Mouse (Mus musculus): ENCODE measurements around the gene Csmd2. TPM values are rescaled to one million over a fixed set of nuclear protein-coding genes. Genes with fewer than 3 reads are reported as not detected.

Gene Csmd2
- polyA plus RNA-seq, 1 experiment from 2014 or later, result 0.32 TPM

GRCm38 (mm10) chr4:128227377-128228316, 240.0 kb downstream of the Csmd2 start:
- whole genome bisulfite sequencing, result 44% methylated on average over 12 of the region's 13 CpGs
- Histone ChIP-seq H3K9ac (no peak overlapping the region), H3K9me3 (no peaks in the 10 kb centered on the region), H3K27me3 (replicated peaks) (no peaks in the 10 kb centered on the region), H3K4me3 (replicated peaks) (no peak overlapping the region), H3K4me1 (no peaks in the 10 kb centered on the region), H3K27ac (no peak overlapping the region), H3K4me2 (no peak overlapping the region), H3K36me3 (no peaks in the 10 kb centered on the region)
- no peak for ATAC-seq (ENCODE audit: insufficient read depth, low FRiP score, low read depth)

- ATAC-seq (ENCODE audit: insufficient read depth, low FRiP score, low read depth), result no peak
- WGBS, result 71% methylated on average over 13 of the region's 13 CpGs
- Histone ChIP-seq H3K4me1 (no peaks in the 10 kb centered on the region), H3K9me3 (no peaks in the 10 kb centered on the region), H3K9ac (no peak overlapping the region), H3K4me3 (replicated peaks) (no peak overlapping the region), H3K4me2 (no peak overlapping the region), H3K27me3 (replicated peaks) (no peaks in the 10 kb centered on the region), H3K27ac (no peak overlapping the region), H3K36me3 (no peaks in the 10 kb centered on the region)
Measured at GRCm38 (mm10) chr4:128233458-128233857, 245.8 kb downstream of the Csmd2 start.

- H3K9me3 ChIP-seq, result no peaks in the 10 kb centered on the region
- no peaks in the 10 kb centered on the region for H3K4me1 ChIP-seq
- no peak overlapping the region for H3K4me3 ChIP-seq (replicated peaks)
- H3K27ac ChIP-seq, result no peak overlapping the region
- WGBS, result 59% methylated on average over 1 of the region's 1 CpGs
- H3K27me3 ChIP-seq (replicated peaks), result no peaks in the 10 kb centered on the region
- no peak overlapping the region for H3K9ac ChIP-seq
- no peaks in the 10 kb centered on the region for H3K36me3 ChIP-seq
- no peak for ATAC-seq (ENCODE audit: insufficient read depth, low FRiP score, low read depth)
- no peak overlapping the region for H3K4me2 ChIP-seq
Measured at GRCm38 (mm10) chr4:128239113-128239512, 251.5 kb downstream of the Csmd2 start.

DNA sequence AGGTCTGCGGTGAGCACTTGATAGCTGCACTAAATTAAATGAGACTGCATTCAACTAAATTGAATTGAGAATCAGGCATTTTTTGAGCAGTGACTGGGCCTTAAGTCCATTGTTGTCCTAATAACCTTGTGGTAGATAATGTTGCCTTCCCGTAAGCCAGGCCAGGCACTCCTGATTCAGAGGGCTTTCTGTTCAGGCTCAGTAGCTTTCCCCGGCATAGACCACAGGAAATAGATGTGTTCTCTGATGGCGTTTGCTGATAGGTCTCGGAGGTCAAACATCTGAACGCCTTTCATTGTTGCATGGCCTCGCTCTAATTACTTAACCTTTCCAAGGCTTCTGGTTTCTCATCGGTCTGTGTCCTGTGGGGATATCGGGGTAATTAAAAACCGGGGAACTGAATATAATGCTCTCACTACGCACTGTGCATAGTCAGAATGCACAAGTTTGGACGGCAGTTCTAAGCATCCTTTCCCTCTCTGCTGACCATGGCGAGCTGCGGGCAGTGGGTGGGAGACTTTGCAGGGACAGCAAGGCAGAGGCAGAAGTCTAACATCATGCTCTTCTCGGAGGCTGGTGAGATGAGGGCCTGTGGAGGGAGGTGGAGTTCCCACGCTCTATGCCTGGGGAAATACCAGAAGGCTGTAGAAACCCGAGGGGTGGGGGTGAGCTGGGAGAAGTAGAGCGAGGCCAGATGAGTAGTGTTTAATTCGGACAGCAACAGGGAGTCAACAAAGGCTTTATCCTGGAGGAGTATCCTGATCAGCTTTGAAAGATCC, 253.6 kb downstream of the Csmd2 start:
- H3K4me3 ChIP-seq (replicated peaks), result no peak overlapping the region
- H3K36me3 ChIP-seq, result no peaks in the 10 kb centered on the region
- no peak overlapping the region for H3K27ac ChIP-seq
- H3K4me2 ChIP-seq, result no peak overlapping the region
- no peak for ATAC-seq (ENCODE audit: insufficient read depth, low FRiP score, low read depth)
- 46% methylated on average over 19 of the region's 19 CpGs for WGBS
- no peak overlapping the region for H3K9ac ChIP-seq
- H3K4me1 ChIP-seq, result no peaks in the 10 kb centered on the region
- H3K27me3 ChIP-seq (replicated peaks), result no peaks in the 10 kb centered on the region
- no peaks in the 10 kb centered on the region for H3K9me3 ChIP-seq

DNA sequence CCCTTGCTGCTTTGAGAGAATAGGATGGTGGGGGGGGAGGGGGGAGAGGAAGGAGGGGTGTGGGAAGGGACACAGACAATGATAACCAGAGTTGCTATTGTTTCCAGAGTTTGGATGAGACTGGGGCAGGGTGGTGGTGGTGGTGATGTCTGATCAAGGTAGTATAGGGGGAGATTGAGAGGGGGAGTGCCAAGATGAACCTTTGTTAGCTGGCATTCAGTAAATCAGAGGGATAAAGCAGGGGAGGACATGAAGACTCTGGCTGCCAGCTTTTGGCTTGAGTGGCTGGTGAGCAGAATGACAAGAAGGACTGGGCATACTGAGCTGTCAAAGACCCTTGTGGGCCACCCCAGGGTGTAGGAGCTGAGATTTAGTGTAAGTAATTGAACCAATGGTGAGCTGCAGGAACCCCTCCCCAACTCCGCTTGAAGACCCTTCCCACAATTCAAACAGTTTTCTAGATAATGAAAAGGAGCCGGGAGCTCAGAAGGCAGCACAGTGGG, 254.2 kb downstream of the Csmd2 start:
- no peaks in the 10 kb centered on the region for H3K4me1 ChIP-seq
- no peak overlapping the region for H3K9ac ChIP-seq
- ATAC-seq (ENCODE audit: insufficient read depth, low FRiP score, low read depth), result no peak
- no peak overlapping the region for H3K27ac ChIP-seq
- no peak overlapping the region for H3K4me2 ChIP-seq
- no peaks in the 10 kb centered on the region for H3K27me3 ChIP-seq (replicated peaks)
- WGBS, result 67% methylated on average over 2 of the region's 2 CpGs
- H3K36me3 ChIP-seq, result no peaks in the 10 kb centered on the region
- no peaks in the 10 kb centered on the region for H3K9me3 ChIP-seq
- H3K4me3 ChIP-seq (replicated peaks), result no peak overlapping the region

- H3K27me3 ChIP-seq (replicated peaks), result no peaks in the 10 kb centered on the region
- H3K36me3 ChIP-seq, result no peaks in the 10 kb centered on the region
- 15% methylated on average over 2 of the region's 2 CpGs for WGBS
- H3K27ac ChIP-seq, result no peak overlapping the region
- no peak for ATAC-seq (ENCODE audit: insufficient read depth, low FRiP score, low read depth)
- H3K9me3 ChIP-seq, result no peaks in the 10 kb centered on the region
- H3K9ac ChIP-seq, result no peak overlapping the region
- no peak overlapping the region for H3K4me3 ChIP-seq (replicated peaks)
- no peak overlapping the region for H3K4me2 ChIP-seq
- H3K4me1 ChIP-seq, result no peaks in the 10 kb centered on the region
Measured at GRCm38 (mm10) chr4:128245201-128245600, 257.5 kb downstream of the Csmd2 start.

DNA sequence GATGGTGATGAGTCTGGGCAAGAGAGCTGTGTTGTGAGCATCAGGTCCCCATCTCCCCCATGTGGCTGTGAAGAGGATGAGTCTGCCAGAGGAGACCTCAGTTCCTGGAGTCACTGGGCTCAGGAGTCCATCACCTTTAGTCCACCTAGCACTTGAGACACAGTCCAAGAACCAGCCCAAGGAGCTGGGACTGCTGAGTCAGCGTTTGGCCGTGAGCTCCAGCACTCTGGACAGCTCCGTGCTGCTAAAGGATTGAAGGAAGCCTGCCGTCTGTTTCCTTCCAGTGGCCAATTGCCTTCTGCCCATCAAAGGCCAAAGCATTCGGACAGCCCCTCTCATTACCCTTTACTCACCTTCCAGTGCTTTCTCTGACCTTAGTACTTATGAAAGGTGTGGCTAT, 261.0 kb downstream of the Csmd2 start:
- ATAC-seq (ENCODE audit: insufficient read depth, low FRiP score, low read depth), result no peak
- H3K9me3 ChIP-seq, result no peaks in the 10 kb centered on the region
- H3K36me3 ChIP-seq, result no peaks in the 10 kb centered on the region
- H3K4me3 ChIP-seq (replicated peaks), result no peak overlapping the region
- no peak overlapping the region for H3K4me2 ChIP-seq
- no peak overlapping the region for H3K9ac ChIP-seq
- no peak overlapping the region for H3K27ac ChIP-seq
- 8% methylated on average over 5 of the region's 5 CpGs for WGBS
- H3K27me3 ChIP-seq (replicated peaks), result no peaks in the 10 kb centered on the region
- no peaks in the 10 kb centered on the region for H3K4me1 ChIP-seq

- no peak overlapping the region for H3K4me2 ChIP-seq
- 79% methylated on average over 5 of the region's 5 CpGs for WGBS
- H3K4me1 ChIP-seq, result no peaks in the 10 kb centered on the region
- no peak overlapping the region for H3K9ac ChIP-seq
- no peak overlapping the region for H3K27ac ChIP-seq
- ATAC-seq (ENCODE audit: insufficient read depth, low FRiP score, low read depth), result no peak
- H3K9me3 ChIP-seq, result no peaks in the 10 kb centered on the region
- no peaks in the 10 kb centered on the region for H3K27me3 ChIP-seq (replicated peaks)
- H3K36me3 ChIP-seq, result no peaks in the 10 kb centered on the region
- no peak overlapping the region for H3K4me3 ChIP-seq (replicated peaks)
Measured at GRCm38 (mm10) chr4:128259211-128259610, 271.6 kb downstream of the Csmd2 start.

DNA sequence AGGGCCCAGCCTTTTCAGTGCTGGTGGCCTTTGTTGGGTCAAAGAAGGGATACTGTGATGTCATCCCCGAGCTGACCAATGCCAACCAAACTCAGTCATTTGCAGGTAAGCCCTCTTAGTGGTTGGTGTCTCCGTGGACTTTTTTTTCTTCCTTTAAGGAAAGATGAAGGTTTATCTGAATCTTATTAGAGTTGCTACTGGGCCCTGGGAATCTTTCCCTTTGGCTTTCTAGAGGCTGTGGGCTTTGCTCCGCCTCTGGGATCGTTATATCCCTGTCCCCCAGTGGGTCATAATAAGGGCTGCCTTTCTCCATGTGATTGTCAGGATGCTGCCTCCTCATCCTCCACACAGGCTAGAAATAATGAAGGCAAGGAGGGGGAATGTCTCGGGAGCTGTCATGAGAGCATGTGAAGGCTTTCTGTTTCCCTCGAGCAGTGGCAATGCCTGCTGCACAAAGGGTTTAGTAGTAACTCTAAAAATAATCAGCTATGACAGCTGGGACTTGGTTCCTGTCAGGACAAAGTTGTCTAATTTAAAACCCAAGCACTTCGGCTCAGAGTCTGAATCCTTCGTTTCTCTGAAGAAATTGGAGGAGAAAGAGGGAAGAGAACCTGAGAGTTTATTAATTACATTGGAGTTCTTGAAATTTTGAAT, 273.4 kb downstream of the Csmd2 start, which contains the start of gene Hmgb4:
Gene Hmgb4 (minus strand): TSS at position 51 of the 654 bp plus-strand sequence.
- Histone ChIP-seq H3K36me3 (no peaks in the 10 kb centered on the region), H3K4me1 (no peaks in the 10 kb centered on the region), H3K4me2 (no peak within 1 kb of the TSS), H3K27ac (no peak within 1 kb of the TSS), H3K27me3 (replicated peaks) (no peaks in the 10 kb centered on the region), H3K4me3 (replicated peaks) (no peak within 1 kb of the TSS), H3K9me3 (no peaks in the 10 kb centered on the region), H3K9ac (no peak within 1 kb of the TSS)
- 63% methylated on average over 8 of the region's 8 CpGs for WGBS
- no peak for ATAC-seq (ENCODE audit: insufficient read depth, low FRiP score, low read depth)

DNA sequence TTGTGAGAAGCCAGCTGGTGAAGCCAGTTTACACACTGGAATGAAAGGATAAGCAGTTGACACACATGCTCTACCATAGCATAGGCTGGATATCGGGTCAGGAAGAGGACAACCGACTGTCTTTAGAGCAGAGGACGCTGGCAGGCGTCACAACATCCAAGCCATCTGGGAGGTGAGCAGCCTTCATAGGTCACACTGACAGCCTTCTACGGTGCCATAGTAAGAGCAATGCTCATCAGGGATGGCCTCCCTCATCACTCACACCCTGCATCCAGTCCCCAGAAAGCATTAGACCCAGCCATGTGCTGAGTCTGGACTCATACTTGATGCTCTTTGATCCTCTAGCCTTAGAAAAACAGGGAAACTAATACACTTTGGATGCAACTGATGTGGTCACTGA, 276.8 kb downstream of the Csmd2 start:
- no peak for ATAC-seq (ENCODE audit: insufficient read depth, low FRiP score, low read depth)
- no peaks in the 10 kb centered on the region for H3K9me3 ChIP-seq
- 74% methylated on average over 5 of the region's 5 CpGs for WGBS
- H3K27ac ChIP-seq, result no peak overlapping the region
- no peaks in the 10 kb centered on the region for H3K27me3 ChIP-seq (replicated peaks)
- no peaks in the 10 kb centered on the region for H3K4me1 ChIP-seq
- no peaks in the 10 kb centered on the region for H3K36me3 ChIP-seq
- H3K9ac ChIP-seq, result no peak overlapping the region
- no peak overlapping the region for H3K4me2 ChIP-seq
- H3K4me3 ChIP-seq (replicated peaks), result no peak overlapping the region

- H3K4me3 ChIP-seq (replicated peaks), result no peak overlapping the region
- H3K9ac ChIP-seq, result no peak overlapping the region
- no peaks in the 10 kb centered on the region for H3K27me3 ChIP-seq (replicated peaks)
- WGBS, result 76% methylated on average over 3 of the region's 3 CpGs
- 0 out of 2 replicates have a peak, but pooled peaks cover 4% of the 10 kb centered on the region for H3K4me1 ChIP-seq
- H3K27ac ChIP-seq, result no peak overlapping the region
- H3K9me3 ChIP-seq, result no peaks in the 10 kb centered on the region
- no peak overlapping the region for H3K4me2 ChIP-seq
- H3K36me3 ChIP-seq, result no peaks in the 10 kb centered on the region
- no peak for ATAC-seq (ENCODE audit: insufficient read depth, low FRiP score, low read depth)
Measured at GRCm38 (mm10) chr4:128265341-128265740, 277.7 kb downstream of the Csmd2 start.
